Mouse (Mus musculus): ENCODE results near the gene Actr3. TPM values are rescaled to one million over a fixed set of nuclear protein-coding genes. Genes with fewer than 3 reads are reported as not detected.
A peak's percentile ranks its signal among the peaks of the same experiment; 100 is the strongest.
"Not testable (repeated sequence)": the region's sequence is repeated elsewhere in the genome, so short reads cannot be mapped to it uniquely, and the experiment has no call there.

Gene Actr3
- total RNA-seq, 2 experiments from 2014 or later = 343 to 347 TPM

DNA sequence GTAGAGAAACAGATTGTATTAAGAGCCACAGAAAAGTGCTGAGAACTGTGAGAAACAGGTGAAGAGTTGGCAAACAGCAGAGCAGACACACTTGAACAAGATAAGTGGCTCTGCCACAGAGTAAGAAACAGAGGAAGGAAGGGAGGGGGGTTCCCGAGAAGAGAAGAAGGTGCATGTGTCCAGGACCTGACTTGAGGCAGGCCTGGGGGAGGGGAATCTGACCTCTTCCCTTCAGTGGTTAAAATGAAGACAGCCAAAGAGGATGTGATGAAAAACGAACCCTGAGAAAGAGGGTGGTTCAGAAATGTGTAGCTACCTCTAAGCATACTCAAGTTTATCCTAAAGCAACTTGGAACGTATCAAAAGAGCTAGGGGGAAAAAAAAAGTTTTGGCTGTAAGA, 2.4 kb upstream of the Actr3 start:
- DNase-seq = no peak

DNA sequence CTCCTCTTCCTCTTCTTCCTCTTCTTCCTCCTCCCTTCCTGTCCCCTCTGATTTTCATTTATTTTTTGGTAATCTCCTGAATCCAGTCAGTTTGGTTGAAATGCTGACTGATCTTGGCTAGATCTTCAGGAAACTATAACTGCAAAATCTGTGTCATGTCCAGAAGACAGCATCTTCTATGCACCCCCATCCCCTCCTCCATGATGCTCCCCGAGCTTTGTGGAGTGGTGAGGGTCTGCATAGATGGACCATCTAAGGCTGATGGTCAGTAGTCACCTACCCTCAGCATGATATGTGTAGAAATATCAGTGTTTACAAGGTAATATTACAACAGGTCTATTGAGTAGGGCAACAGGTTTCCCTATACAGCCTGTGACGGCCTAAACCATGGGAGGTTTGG, 1.6 kb upstream of the Actr3 start:
- no peak for DNase-seq

- no peak for DNase-seq
These were observed 534 bp downstream of the Actr3 start for GRCm38 (mm10) chr1:125435018-125435368.

DNA sequence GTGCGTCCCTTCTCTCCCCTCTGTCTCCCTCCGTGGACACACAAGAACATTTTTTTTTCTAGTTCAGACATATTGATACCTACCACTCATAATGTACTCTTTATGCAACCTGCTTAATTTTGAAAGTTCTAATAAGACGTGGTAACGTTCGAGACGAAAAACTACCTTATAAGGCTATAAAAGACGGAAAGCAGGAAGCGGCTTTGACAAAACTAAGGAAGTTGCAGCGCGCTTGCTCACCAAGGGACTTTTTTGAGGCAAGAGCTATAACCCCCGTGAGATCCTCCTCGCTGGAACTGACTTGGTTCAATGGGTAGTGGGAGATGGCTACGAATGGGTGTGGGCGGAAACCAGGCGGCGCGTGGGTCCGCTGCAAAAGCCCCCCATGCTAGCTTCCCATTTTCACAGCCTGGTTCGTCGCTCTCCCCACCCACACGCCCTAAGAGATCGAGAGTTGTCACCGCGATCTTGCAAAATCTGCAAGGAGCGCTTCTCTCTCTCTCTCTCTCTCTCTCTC, 984 bp downstream of the Actr3 start:
- peak; percentile 42 to 55 for DNase-seq

DNA sequence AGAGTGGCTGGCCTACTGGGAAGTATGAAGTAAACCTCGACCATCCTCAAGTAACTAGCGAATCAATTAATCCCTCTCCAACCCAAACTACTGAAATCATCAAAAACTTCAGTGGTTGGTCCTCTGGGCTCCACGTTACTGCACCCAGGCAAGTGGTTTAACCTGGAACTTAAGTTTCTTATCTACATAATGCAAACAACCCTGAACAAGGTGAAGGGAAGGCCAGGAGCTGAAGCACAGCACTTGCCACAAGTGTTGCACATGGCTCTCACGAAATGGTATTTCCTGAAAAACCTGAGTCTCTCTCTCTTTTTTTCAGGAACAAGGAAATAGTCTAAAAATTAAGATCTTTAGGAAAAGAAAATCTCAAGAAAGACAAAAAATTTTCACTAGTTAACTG, 4.2 kb downstream of the Actr3 start:
- no peak for DNase-seq

DNA sequence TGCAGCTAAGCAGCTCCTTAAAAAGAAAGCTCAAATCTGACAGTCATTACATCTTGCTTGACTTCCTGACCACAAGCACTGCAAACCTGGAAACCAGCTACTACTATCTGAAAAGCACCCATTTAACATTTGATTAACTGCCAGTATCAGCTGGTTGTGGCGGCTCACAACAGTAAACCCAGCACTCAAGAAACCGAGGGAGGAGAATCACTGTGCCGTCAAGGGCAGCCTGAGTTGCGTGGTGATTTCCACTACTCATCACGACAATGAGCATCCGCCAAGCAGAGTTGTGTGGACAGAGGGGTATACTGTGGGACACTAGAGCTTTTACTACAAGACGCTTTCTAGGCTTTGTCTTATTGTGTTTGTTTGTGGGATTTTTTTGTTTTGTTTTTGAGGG, 4.8 kb downstream of the Actr3 start:
- DNase-seq = no peak

DNA sequence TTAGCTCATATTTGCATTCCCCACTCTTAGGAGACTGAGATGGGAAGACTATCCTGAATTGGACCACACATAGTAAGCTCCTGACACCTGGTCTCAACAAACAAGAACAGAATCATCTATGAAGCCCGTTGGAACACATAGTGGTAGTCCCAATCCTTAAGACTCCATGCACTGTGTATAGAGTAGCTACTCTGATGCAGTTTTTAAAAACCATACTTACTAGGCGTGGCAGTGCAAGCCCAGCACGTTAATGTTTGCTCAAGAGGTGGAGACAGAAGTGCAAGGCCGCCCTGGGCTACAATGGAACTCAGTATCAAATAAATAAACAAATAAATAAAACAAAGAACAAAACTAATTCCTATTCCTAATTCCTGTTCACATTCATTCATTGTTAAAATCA, 5.5 kb downstream of the Actr3 start:
- no peak for DNase-seq

DNA sequence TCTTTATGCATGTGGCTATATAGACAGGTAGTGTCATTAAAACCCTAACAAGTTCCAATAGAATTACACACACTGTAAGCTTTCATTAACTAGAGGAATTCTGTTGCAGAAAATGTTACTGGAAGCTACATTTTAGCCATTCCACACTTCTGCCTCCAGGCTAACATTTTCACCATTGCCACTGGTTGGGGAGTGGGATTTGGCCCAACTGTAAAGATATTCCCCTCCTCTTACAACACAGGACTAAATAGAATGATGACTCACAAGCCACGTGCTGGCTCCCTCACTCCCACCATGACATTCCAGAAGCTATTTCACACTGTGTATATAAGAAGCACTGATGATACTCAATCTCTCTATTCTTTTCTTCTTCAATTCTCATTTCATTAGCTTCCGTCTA, 7.2 kb downstream of the Actr3 start:
- DNase-seq = no peak

GRCm38 (mm10) chr1:125426387-125427045, 9.0 kb downstream of the Actr3 start:
- no peak for DNase-seq

- no peak for DNase-seq
These were observed 15.6 kb downstream of the Actr3 start for GRCm38 (mm10) chr1:125419906-125420305.

GRCm38 (mm10) chr1:125418732-125419131, 16.8 kb downstream of the Actr3 start:
- no peak for DNase-seq

DNA sequence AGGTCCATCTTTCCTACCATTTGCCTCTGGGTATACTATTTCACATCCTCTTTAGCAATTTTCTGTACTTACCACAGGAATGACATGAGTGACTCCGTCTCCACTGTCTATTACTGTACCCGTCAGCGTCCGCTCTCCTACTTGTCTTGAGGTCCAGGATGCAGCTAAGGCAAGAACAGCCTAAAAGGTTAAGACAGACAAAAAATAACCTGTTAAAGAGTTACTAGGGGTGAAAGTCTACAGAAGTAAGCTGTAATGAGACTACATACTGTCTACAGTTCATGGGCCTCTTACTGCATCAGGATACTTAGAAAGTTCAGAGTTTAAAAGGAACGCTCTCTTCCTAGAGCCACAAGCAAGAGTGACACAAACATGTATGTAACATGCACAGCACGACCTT, 28.3 kb downstream of the Actr3 start:
- no peak for DNase-seq

DNA sequence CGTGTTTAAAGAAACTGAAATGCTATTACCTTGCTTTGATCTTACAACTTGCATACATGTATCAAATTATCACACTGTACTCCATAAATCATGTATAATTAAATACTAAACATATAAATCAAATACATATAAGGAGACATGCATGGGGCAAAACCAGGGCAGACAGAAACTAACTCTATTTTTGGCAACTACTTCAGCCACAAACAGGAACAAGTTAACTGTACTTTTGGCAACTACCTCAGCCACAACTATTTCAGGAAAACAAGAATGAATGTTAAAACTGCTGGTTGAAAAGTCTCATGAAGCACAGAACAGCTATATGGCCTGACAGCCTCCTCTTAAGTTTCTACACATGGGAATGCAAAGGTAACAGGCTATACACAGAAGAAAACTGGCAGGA, 40.1 kb downstream of the Actr3 start:
- DNase-seq = no peak

- DNase-seq = not testable (repeated sequence)
These were observed 42.2 kb downstream of the Actr3 start for GRCm38 (mm10) chr1:125393324-125393723.

GRCm38 (mm10) chr1:125390065-125390754, 45.3 kb downstream of the Actr3 start:
- not testable (repeated sequence) for DNase-seq

GRCm38 (mm10) chr1:125389634-125390033, 45.9 kb downstream of the Actr3 start:
- not testable (repeated sequence) for DNase-seq

- DNase-seq = no peak
These were observed 47.2 kb downstream of the Actr3 start for GRCm38 (mm10) chr1:125388370-125388769.

DNA sequence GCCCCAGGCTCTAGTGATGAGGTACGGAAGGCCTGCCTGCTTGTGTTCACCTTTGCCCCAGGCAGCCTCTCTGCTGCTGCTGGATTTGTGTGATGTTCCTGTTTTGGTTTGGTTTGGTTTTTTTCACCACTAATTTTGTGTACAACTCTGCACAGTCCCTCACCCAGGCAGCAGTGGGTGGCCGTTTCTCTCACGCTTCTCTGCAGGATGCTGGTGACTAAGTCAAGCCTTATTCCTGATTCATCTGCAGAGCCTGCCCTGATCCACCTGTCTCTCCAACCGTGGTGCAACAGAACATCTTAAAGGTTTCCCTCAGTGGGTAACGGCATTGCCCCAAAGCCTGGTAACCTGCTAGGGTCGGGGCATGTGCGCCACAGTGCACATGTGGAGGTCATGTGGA, 49.3 kb downstream of the Actr3 start:
- DNase-seq = no peak

DNA sequence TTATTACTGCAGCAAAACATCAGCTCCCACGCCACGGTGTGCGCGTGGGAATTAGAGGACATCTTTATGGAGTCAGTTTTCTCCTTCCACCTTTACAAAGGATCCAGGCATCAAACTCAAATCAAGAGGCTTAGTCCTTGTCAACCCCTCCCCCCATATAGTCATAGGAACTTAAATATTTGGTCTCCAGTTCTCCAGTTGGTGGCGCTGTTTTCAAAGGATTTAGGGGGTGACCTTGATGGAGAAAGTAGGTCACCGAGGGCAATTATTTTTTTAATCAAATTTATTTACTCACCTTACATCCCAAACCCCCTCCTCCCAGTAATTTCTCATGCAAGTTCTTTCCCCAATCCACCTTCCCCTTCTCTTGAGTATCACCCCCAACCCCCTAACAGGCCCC, 52.9 kb downstream of the Actr3 start:
- no peak for DNase-seq

DNA sequence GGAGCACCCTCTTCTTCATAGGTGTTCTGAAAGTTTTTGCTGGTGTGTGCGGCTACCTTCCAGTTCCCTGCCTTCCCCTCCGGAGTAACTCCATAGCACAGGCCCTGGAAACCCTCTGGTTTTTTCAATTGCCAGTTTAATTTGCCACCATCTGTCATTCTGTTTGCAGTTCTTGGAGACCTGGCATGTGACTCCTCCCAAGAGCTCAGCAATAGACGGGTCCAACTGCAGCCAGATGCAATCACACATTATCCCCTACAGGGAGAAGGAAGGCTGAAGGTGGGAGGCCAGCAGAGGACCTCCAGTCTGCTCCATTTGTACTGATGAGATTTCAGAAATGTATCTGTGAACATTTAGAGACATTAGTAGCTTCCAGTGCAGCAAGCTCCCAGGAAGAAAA, 56.6 kb downstream of the Actr3 start:
- no peak for DNase-seq

DNA sequence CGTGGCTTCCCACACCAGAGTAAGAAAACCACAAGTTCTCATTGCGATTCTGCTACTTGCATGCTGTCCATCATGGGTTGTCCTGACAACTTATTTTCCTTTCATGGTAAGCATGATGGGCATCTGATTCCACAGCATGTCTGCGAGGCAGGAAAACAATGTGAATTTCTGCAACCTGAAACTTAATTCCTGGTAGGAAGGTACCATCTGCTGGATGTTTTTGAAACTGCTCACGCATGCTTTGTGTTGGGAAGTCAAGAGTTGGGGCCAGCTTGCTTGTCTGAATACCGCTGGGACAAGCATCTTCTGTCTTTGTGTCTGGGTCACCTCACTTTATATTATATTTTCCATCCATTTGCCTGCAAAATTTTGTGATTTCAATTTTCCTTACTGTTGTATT, 62.7 kb downstream of the Actr3 start:
- peak in 1 of 2 experiments; percentile 20 for DNase-seq

DNA sequence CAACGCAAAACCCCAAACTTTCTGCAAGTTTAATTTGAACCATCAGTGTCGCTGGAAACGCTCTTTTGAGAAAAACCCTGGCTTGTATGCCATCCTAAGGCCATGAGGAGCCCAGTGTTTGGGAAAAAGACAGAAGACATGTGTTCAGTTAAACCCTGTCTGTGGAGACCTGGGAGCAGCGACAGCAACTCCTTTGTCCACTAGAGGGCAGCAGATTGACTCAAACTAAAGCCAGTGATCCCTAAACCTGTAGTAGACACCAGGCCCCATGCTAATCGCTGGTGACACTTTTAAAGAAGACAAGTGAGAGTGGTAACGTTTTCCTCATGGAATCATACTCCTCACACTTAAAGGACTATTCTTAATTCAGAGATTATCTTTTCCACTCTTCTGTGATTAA, 64.7 kb downstream of the Actr3 start:
- peak in 1 of 2 experiments; percentile 52 for DNase-seq

DNA sequence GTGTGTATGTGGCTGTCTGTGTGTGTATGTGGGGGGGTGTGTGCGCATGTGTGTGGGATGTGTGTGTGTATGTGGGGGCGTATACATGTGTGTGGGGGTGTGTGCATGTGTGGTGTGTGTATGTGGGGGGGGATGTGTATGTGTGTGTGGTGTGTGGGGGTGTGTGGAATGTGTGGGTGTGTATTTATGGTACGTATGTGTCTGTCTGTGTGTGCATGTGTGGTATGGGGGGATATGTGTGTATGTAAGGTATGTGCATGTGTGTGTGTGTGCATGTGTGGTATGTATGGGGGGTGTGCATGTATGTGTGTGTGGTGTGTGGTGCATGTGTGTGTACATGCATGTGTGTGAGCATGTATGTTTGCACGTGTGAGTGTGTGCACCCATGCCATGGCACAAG, 70.0 kb downstream of the Actr3 start:
- DNase-seq = no peak

DNA sequence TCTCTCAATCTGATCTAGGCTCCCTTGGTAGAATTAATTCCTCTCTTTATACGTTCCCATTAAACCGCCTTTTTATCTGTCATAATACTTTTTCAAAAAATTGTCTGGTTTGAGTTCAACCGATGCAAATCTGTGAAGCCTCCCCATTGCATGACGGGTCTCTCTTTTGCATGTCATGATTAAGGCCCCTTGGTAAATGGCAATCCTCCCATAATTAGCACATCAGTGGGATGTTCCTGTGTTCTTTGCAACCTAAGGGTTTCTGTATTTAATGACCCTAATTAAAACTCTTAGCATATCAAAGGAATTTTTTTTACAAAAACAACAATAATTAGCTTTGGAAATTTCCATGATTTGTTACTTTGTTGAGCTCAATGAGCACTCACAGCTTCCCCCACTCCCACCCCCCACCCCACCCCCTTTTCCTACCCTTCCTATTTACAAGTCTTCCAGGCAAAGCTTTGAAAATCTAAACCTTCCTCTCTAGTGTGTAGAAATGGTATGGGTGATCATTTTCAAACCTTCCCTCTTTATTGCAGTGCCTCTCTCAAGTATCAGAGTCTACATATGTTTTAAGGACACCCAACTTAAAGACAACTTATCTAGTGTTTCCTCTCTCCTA, 84.0 kb downstream of the Actr3 start:
- no peak for DNase-seq
